Mouse (Mus musculus): ENCODE measurements around the gene Dnajc17. TPM values are rescaled to one million over a fixed set of nuclear protein-coding genes. Genes with fewer than 3 reads are reported as not detected.
A peak's percentile ranks its signal among the peaks of the same experiment; 100 is the strongest.

The Dnajc17 gene
- 25.7 and 32.4 TPM in 2 replicates for polyA plus RNA-seq (2012; rRNA removed)

- DNase-seq (ENCODE audit: low read depth), result peak; percentile 99
- TF ChIP-seq CTCF (IDR thresholded peaks at IDR 0.05; ENCODE audit: borderline replicate concordance, extremely low read depth, insufficient read depth, insufficient read length) (no peak), POLR2A (IDR thresholded peaks at IDR 0.05; ENCODE audit: borderline replicate concordance, extremely low read depth, insufficient read depth, insufficient read length, poor library complexity, severe bottlenecking) (peak; percentile 67; the same call in 1 of the 2 replicates)
These were observed at the start of gene Dnajc17, which contains the start of gene Zfyve19 for GRCm38 (mm10) chr2:119208344-119209175. Dnajc17 (minus strand) TSS chr2:119208795. Zfyve19 (plus strand) TSS chr2:119208617.

GRCm38 (mm10) chr2:119254976-119255375 lies 46.4 kb upstream of the Dnajc17 start:
- TF ChIP-seq CTCF (IDR thresholded peaks at IDR 0.05; ENCODE audit: borderline replicate concordance, extremely low read depth, insufficient read depth, insufficient read length) (no peak), POLR2A (IDR thresholded peaks at IDR 0.05; ENCODE audit: borderline replicate concordance, extremely low read depth, insufficient read depth, insufficient read length, poor library complexity, severe bottlenecking) (no peak)
- no peak for DNase-seq (ENCODE audit: low read depth)

GRCm38 (mm10) chr2:119250826-119251478 lies 42.4 kb upstream of the Dnajc17 start:
- TF ChIP-seq POLR2A (IDR thresholded peaks at IDR 0.05; ENCODE audit: borderline replicate concordance, extremely low read depth, insufficient read depth, insufficient read length, poor library complexity, severe bottlenecking), result no peak
- peak; percentile 98 for TF ChIP-seq CTCF (IDR thresholded peaks at IDR 0.05; ENCODE audit: borderline replicate concordance, extremely low read depth, insufficient read depth, insufficient read length)
- peak; percentile 89 for DNase-seq (ENCODE audit: low read depth)

GRCm38 (mm10) chr2:119250377-119250776 lies 41.8 kb upstream of the Dnajc17 start:
- no peak for DNase-seq (ENCODE audit: low read depth)
- TF ChIP-seq CTCF (IDR thresholded peaks at IDR 0.05; ENCODE audit: borderline replicate concordance, extremely low read depth, insufficient read depth, insufficient read length) (no peak), POLR2A (IDR thresholded peaks at IDR 0.05; ENCODE audit: borderline replicate concordance, extremely low read depth, insufficient read depth, insufficient read length, poor library complexity, severe bottlenecking) (no peak)

- TF ChIP-seq POLR2A (IDR thresholded peaks at IDR 0.05; ENCODE audit: borderline replicate concordance, extremely low read depth, insufficient read depth, insufficient read length, poor library complexity, severe bottlenecking), result no peak
- TF ChIP-seq CTCF (IDR thresholded peaks at IDR 0.05; ENCODE audit: borderline replicate concordance, extremely low read depth, insufficient read depth, insufficient read length), result no peak
- no peak for DNase-seq (ENCODE audit: low read depth)
These were observed 41.0 kb upstream of the Dnajc17 start for GRCm38 (mm10) chr2:119249592-119250061.

- TF ChIP-seq POLR2A (IDR thresholded peaks at IDR 0.05; ENCODE audit: borderline replicate concordance, extremely low read depth, insufficient read depth, insufficient read length, poor library complexity, severe bottlenecking), result no peak
- no peak for TF ChIP-seq CTCF (IDR thresholded peaks at IDR 0.05; ENCODE audit: borderline replicate concordance, extremely low read depth, insufficient read depth, insufficient read length)
- DNase-seq (ENCODE audit: low read depth), result no peak
These were observed 39.3 kb upstream of the Dnajc17 start for GRCm38 (mm10) chr2:119247904-119248303.

- no peak for DNase-seq (ENCODE audit: low read depth)
- TF ChIP-seq POLR2A (IDR thresholded peaks at IDR 0.05; ENCODE audit: borderline replicate concordance, extremely low read depth, insufficient read depth, insufficient read length, poor library complexity, severe bottlenecking) (no peak), CTCF (IDR thresholded peaks at IDR 0.05; ENCODE audit: borderline replicate concordance, extremely low read depth, insufficient read depth, insufficient read length) (no peak)
These were observed 36.7 kb upstream of the Dnajc17 start for GRCm38 (mm10) chr2:119245246-119245645.

GRCm38 (mm10) chr2:119242548-119242947 lies 34.0 kb upstream of the Dnajc17 start:
- no peak for TF ChIP-seq CTCF (IDR thresholded peaks at IDR 0.05; ENCODE audit: borderline replicate concordance, extremely low read depth, insufficient read depth, insufficient read length)
- no peak for TF ChIP-seq POLR2A (IDR thresholded peaks at IDR 0.05; ENCODE audit: borderline replicate concordance, extremely low read depth, insufficient read depth, insufficient read length, poor library complexity, severe bottlenecking)
- no peak for DNase-seq (ENCODE audit: low read depth)

- no peak for DNase-seq (ENCODE audit: low read depth)
- no peak for TF ChIP-seq CTCF (IDR thresholded peaks at IDR 0.05; ENCODE audit: borderline replicate concordance, extremely low read depth, insufficient read depth, insufficient read length)
- no peak for TF ChIP-seq POLR2A (IDR thresholded peaks at IDR 0.05; ENCODE audit: borderline replicate concordance, extremely low read depth, insufficient read depth, insufficient read length, poor library complexity, severe bottlenecking)
These were observed 32.2 kb upstream of the Dnajc17 start for GRCm38 (mm10) chr2:119240819-119241186.

- DNase-seq (ENCODE audit: low read depth), result no peak
- TF ChIP-seq POLR2A (IDR thresholded peaks at IDR 0.05; ENCODE audit: borderline replicate concordance, extremely low read depth, insufficient read depth, insufficient read length, poor library complexity, severe bottlenecking) (no peak), CTCF (IDR thresholded peaks at IDR 0.05; ENCODE audit: borderline replicate concordance, extremely low read depth, insufficient read depth, insufficient read length) (no peak)
These were observed 31.7 kb upstream of the Dnajc17 start for GRCm38 (mm10) chr2:119240075-119240818.

GRCm38 (mm10) chr2:119238671-119239070 lies 30.1 kb upstream of the Dnajc17 start:
- TF ChIP-seq CTCF (IDR thresholded peaks at IDR 0.05; ENCODE audit: borderline replicate concordance, extremely low read depth, insufficient read depth, insufficient read length), result no peak
- TF ChIP-seq POLR2A (IDR thresholded peaks at IDR 0.05; ENCODE audit: borderline replicate concordance, extremely low read depth, insufficient read depth, insufficient read length, poor library complexity, severe bottlenecking), result no peak
- DNase-seq (ENCODE audit: low read depth), result no peak
